Mouse (Mus musculus): ENCODE measurements around the gene Fam162b.
A peak's percentile ranks its signal among the peaks of the same experiment; 100 is the strongest.

The Fam162b gene

DNA sequence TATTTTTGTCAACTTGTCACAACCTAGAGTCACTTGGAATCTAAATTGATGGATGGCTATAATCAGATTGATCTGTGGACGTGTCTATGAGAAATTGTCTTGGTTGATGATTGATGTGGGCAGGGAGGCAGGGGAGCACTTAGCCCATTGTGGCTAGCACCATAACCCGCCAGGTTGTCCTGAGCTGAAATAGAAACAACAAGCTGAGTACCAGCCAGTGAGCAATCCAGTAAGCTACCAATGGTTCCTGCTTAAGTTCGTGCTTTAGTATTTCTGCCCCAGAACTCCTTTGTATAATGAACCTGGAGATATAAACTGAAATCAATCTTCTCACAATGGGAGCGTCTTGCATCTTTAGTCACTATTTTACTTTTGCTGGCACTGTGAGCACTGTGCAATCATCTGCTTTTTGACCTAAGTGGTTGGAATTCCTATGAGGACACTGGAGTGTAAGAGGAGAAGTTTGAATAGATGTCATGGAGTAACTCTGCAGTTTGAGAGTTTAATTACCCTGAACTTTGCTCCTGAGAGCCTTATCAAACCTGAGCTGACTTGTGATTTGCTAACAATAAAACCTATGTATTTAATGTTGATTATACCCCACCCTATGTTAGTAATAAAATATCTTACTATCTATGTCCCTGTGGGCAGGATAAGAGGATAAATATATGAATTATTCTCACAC, 19.6 kb upstream of the Fam162b start:
- TF ChIP-seq CTCF (conservative IDR thresholded peaks at IDR 0.05; ENCODE audit: low read length) (no peak), POU5F1 (IDR thresholded peaks at IDR 0.05; ENCODE audit: borderline replicate concordance, low read length) (no peak)
- H3K36me3 ChIP-seq (ENCODE audit: insufficient read depth, low read length) = no peaks in the 10 kb centered on the region
- no peaks in the 10 kb centered on the region for H3K27me3 ChIP-seq (ENCODE audit: insufficient read depth, low read length)
- H3K4me3 ChIP-seq (replicated peaks; ENCODE audit: low read length) = no peak overlapping the region
- peaks cover 21% of the 10 kb centered on the region for H3K4me1 ChIP-seq (replicated peaks; ENCODE audit: low read depth, low read length)
- no peaks in the 10 kb centered on the region for H3K9me3 ChIP-seq (ENCODE audit: low read length)

DNA sequence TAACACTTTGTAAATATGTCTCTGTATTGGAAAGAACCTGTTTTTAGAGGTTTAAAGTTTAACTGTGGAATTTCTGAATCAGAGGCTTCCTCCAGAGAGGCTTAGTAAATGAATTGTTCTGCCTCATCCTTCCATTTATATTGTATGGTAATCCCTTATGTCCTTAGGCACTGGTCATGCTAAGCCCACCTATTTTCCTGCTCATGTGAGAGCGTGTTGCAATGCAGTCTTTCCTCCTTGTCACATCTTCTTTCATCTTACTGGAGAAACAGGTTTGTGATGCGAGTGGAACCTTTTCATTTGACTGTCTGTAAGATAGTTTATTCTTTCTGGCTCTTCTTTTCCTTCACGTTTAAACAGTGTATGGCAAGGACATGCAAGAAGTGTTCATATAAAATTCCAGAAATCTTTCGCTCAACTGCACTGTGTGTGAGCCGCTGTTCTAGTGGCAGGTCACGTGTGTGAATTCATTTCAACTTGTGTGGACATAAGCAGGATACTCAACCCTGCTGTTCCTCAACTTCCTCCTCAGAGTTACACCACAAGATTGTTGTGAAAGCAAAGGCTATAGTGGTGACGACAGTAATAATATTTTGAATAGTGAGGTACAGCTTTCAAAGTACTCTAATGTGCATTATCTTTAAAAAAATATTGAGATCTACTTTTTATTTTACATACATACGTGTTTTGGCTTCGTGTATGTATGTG, 6.8 kb upstream of the Fam162b start:
- peaks cover 4% of the 10 kb centered on the region; the same call in 1 of the 2 replicates for H3K27me3 ChIP-seq (ENCODE audit: insufficient read depth, low read length)
- TF ChIP-seq POU5F1 (IDR thresholded peaks at IDR 0.05; ENCODE audit: borderline replicate concordance, low read length) (no peak), CTCF (conservative IDR thresholded peaks at IDR 0.05; ENCODE audit: low read length) (no peak), NANOG (IDR thresholded peaks at IDR 0.05; ENCODE audit: borderline replicate concordance, low read length) (no peak)
- H3K4me1 ChIP-seq (replicated peaks; ENCODE audit: low read depth, low read length) = no peaks in the 10 kb centered on the region
- H3K9me3 ChIP-seq (ENCODE audit: low read length) = peaks cover 15% of the 10 kb centered on the region
- H3K36me3 ChIP-seq (ENCODE audit: insufficient read depth, low read length) = no peaks in the 10 kb centered on the region
- no peak overlapping the region for H3K4me3 ChIP-seq (replicated peaks; ENCODE audit: low read length)

DNA sequence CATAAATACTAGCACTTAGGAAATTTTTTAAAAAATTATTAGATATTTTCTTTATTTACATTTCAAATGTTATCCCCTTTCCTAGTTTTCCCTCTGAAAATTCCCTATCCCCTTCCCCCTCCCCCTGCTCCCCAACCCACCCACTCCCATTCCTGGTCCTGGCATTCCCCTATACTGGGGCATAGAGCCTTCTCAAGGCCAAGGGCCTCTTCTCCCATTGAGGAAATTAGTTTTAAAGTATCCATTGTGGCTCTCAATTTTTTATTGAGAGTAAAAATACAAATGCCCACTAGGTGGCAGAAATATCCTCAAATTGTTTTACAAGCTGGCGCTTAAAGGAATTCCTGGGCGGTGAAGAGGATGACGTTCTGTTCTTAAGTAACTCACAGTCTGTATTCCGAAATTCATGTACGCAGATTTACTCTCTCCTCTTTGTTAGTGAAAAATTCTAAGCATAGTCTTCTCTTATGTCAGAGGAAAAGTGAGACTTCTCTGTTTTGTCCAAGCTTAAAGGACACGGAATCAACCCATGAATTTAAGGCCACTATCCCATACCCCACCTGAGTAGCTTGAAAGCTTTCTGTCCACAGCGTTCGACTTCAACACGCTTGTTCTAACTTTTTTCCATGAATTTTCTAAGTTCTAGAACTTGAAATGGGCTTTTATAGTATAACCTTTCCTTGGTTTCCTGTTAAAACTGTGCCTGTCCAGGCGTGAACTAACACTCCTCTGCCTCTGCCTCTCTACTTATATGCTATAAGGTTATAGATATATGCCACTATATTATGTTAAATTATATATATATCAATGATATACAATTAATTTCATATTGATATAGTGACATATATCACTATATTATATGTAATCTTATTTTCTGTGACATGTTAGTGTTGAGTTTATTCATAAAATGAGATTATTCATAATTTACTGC, 4.9 kb upstream of the Fam162b start:
- peaks cover 3% of the 10 kb centered on the region; the same call in 1 of the 2 replicates for H3K4me1 ChIP-seq (replicated peaks; ENCODE audit: low read depth, low read length)
- H3K9me3 ChIP-seq (ENCODE audit: low read length) = no peaks in the 10 kb centered on the region
- no peak for TF ChIP-seq POU5F1 (IDR thresholded peaks at IDR 0.05; ENCODE audit: borderline replicate concordance, low read length)
- TF ChIP-seq CTCF (conservative IDR thresholded peaks at IDR 0.05; ENCODE audit: low read length) = peak; percentile 36; the same call in 1 of the 2 replicates
- peaks cover 18% of the 10 kb centered on the region for H3K27me3 ChIP-seq (ENCODE audit: insufficient read depth, low read length)
- H3K36me3 ChIP-seq (ENCODE audit: insufficient read depth, low read length) = no peaks in the 10 kb centered on the region
- no peak overlapping the region for H3K4me3 ChIP-seq (replicated peaks; ENCODE audit: low read length)

DNA sequence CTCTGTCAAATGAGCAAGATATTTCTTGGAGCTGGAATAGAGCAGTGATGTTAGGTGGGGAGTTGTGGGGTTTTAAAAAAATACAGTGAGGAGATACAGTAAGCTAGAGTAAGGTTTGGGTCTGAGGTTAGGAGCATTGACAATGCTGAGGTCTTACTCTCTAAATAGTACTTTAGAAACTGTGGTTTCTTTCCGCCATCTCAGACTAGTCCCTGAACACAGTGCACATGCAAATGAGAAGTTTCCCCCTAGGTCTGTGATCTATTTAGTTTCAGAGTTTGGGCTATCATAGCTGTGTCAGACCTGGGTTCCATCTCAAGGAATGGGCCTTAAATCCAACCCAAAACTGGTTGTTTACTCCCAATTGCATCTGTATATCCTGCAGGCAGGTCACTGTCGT, 1.3 kb upstream of the Fam162b start:
- Histone ChIP-seq H3K9me3 (ENCODE audit: low read length) (no peaks in the 10 kb centered on the region), H3K4me3 (replicated peaks; ENCODE audit: low read length) (no peak overlapping the region), H3K27me3 (ENCODE audit: insufficient read depth, low read length) (peaks cover 31% of the 10 kb centered on the region), H3K36me3 (ENCODE audit: insufficient read depth, low read length) (no peaks in the 10 kb centered on the region), H3K4me1 (replicated peaks; ENCODE audit: low read depth, low read length) (peaks cover 13% of the 10 kb centered on the region)
- TF ChIP-seq POU5F1 (IDR thresholded peaks at IDR 0.05; ENCODE audit: borderline replicate concordance, low read length) = no peak
- no peak for TF ChIP-seq NANOG (IDR thresholded peaks at IDR 0.05; ENCODE audit: borderline replicate concordance, low read length)
- no peak for TF ChIP-seq CTCF (conservative IDR thresholded peaks at IDR 0.05; ENCODE audit: low read length)

DNA sequence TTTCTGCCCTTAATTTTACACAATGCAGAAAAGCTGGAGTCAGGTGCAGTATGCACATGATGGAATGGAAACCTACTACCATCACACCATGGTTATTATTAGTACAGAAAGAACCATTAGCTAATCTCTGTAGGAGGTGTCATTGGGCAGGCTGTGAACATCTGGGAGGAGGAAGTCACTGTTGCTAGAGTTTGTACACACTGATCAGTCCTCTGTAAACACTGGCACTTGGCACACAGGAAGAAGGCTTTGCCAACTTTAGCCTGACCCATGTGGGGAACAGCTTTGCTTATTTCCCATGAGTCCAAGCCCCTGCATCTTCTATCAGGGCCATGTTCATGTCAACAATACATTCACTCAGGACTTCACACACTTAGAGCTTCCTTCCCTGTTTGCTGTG, 5.4 kb downstream of the Fam162b start:
- Histone ChIP-seq H3K4me3 (replicated peaks; ENCODE audit: low read length) (no peak overlapping the region), H3K9me3 (ENCODE audit: low read length) (no peaks in the 10 kb centered on the region), H3K27me3 (ENCODE audit: insufficient read depth, low read length) (peaks cover 10% of the 10 kb centered on the region), H3K36me3 (ENCODE audit: insufficient read depth, low read length) (no peaks in the 10 kb centered on the region), H3K4me1 (replicated peaks; ENCODE audit: low read depth, low read length) (peaks cover 7% of the 10 kb centered on the region)
- TF ChIP-seq POU5F1 (IDR thresholded peaks at IDR 0.05; ENCODE audit: borderline replicate concordance, low read length) = no peak
- TF ChIP-seq NANOG (IDR thresholded peaks at IDR 0.05; ENCODE audit: borderline replicate concordance, low read length) = no peak
- TF ChIP-seq CTCF (conservative IDR thresholded peaks at IDR 0.05; ENCODE audit: low read length) = no peak

DNA sequence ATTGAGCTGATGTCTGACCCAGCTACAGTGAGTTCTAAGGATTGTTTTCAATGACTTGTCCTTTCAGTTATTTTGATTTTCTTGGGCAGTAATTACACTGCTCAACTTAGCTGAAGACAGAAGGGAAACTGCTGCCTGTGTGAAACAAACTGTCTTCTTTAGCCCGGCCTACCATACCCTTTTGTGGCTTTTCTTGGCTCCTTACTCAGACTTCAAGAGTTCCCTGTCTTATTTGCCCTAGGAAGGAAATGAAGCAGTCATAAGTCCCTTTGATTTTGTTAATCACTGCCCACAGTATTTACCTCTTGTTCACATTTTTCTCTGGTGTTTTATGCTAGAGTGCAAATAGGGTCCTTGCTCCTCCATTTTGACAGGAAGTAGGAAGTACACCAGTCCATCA, 5.9 kb downstream of the Fam162b start:
- H3K4me3 ChIP-seq (replicated peaks; ENCODE audit: low read length) = no peak overlapping the region
- no peaks in the 10 kb centered on the region for H3K36me3 ChIP-seq (ENCODE audit: insufficient read depth, low read length)
- peaks cover 4% of the 10 kb centered on the region for H3K27me3 ChIP-seq (ENCODE audit: insufficient read depth, low read length)
- 0 out of 2 replicates have a peak, but pooled peaks cover 2% of the 10 kb centered on the region for H3K4me1 ChIP-seq (replicated peaks; ENCODE audit: low read depth, low read length)
- H3K9me3 ChIP-seq (ENCODE audit: low read length) = no peaks in the 10 kb centered on the region
- TF ChIP-seq POU5F1 (IDR thresholded peaks at IDR 0.05; ENCODE audit: borderline replicate concordance, low read length) = no peak
- TF ChIP-seq NANOG (IDR thresholded peaks at IDR 0.05; ENCODE audit: borderline replicate concordance, low read length) = no peak
- no peak for TF ChIP-seq CTCF (conservative IDR thresholded peaks at IDR 0.05; ENCODE audit: low read length)

DNA sequence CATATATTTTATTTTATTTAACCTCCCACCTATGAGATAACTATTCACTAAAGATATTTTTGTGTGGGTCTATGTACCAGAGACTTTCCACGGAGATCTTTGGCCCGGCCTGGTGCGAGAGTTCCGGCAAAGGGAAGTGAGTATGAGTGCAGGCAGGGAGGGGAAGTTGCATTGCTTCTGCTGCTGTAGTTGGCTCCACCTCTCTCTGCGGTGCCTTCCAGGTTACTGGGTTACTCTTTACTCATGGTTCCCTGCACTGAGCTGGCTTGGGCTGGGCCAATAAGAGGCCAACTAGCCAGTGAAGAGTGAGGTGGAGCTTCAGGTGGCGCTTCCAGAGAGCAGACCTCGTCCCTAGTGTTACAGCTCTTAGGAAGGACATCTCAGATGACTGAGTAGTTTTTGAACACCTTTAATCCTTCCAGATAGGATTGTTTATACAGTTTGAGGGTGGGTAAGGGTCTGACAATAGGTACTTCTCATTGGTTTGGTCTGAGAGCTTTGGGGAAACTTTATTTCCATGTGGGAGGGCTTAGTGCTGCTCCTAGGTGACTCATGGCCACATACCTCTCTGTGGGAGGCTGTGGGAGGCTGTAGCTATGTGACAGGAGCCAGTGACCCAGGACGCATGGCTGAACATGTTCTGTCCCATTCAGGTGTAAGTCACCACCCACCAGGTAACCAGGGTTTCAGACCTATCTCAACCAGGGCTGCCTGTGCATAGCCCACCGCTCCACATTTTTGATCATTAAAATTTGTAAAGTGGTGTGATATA, 18.9 kb downstream of the Fam162b start:
- TF ChIP-seq CTCF (conservative IDR thresholded peaks at IDR 0.05; ENCODE audit: low read length) (no peak), POU5F1 (IDR thresholded peaks at IDR 0.05; ENCODE audit: borderline replicate concordance, low read length) (no peak), NANOG (IDR thresholded peaks at IDR 0.05; ENCODE audit: borderline replicate concordance, low read length) (no peak)
- H3K4me3 ChIP-seq (replicated peaks; ENCODE audit: low read length) = no peak overlapping the region
- H3K4me1 ChIP-seq (replicated peaks; ENCODE audit: low read depth, low read length) = 0 out of 2 replicates have a peak, but pooled peaks cover 7% of the 10 kb centered on the region
- H3K27me3 ChIP-seq (ENCODE audit: insufficient read depth, low read length) = no peaks in the 10 kb centered on the region
- no peaks in the 10 kb centered on the region for H3K9me3 ChIP-seq (ENCODE audit: low read length)
- H3K36me3 ChIP-seq (ENCODE audit: insufficient read depth, low read length) = no peaks in the 10 kb centered on the region

Data from E14TG2a.4 (cell line).